Mouse (Mus musculus) bone marrow, adult 2 months (tissue): ENCODE data around the gene Acta1.

Experiments used
- CTCF ChIP-seq: fragments of 200-500 bp; IDR thresholded peaks from 2 replicates; pipeline ENCODE4 v1.5.1; 2011; ENCODE audit warnings: low read length, control low read depth; ENCODE audit not compliant: control insufficient read depth, insufficient read depth
- POLR2A ChIP-seq: fragments of 200-500 bp; IDR thresholded peaks from 2 replicates; pipeline ENCODE4 v1.6.1; 2011; ENCODE audit warnings: low read depth, mild to moderate bottlenecking, control low read depth, low read length, borderline replicate concordance; ENCODE audit not compliant: control insufficient read depth

GRCm38 (mm10) chr8:123914635-123915034 lies 20.1 kb upstream of the Acta1 start:
- no peak for TF ChIP-seq CTCF
- no peak for TF ChIP-seq POLR2A
